Mouse (Mus musculus) CH12.LX (cell line): ENCODE measurements around the gene Klhl29. TPM values are rescaled to one million over a fixed set of nuclear protein-coding genes. Genes with fewer than 3 reads are reported as not detected.

Source experiments
- DNase-seq: peaks from one replicate; pipeline ENCODE4 v3.0.0-alpha.2; 2013; ENCODE audit errors: extremely low read depth
- H3K27ac ChIP-seq: 2 replicates; pipeline ENCODE4 v1.5.1; 2012; ENCODE audit warnings: low read depth, mild to moderate bottlenecking, control low read depth, moderate library complexity; ENCODE audit not compliant: insufficient read depth
- H3K27me3 ChIP-seq: replicated peaks from 2 replicates; pipeline ENCODE3; 2012; ENCODE audit warnings: inconsistent platforms
- H3K36me3 ChIP-seq, 2 experiments: replicated peaks in 1 of 2; 2 replicates each; pipeline versions ENCODE3 to v1.6.1; 2012; ENCODE audit warnings: inconsistent platforms in 1 of 2, low read length in 1 of 2, mild to moderate bottlenecking in 1 of 2, mixed read lengths in 1 of 2, moderate library complexity in 1 of 2; ENCODE audit not compliant: control insufficient read depth in 1 of 2, insufficient read depth in 1 of 2
- H3K4me1 ChIP-seq, 2 experiments: 2 replicates each; pipeline ENCODE4 v1.6.1; 2012; ENCODE audit warnings: inconsistent platforms in 1 of 2, moderate library complexity in 1 of 2; ENCODE audit not compliant: insufficient read depth in 2 of 2, control insufficient read depth in 1 of 2
- H3K4me2 ChIP-seq: 2 replicates; pipeline ENCODE4 v1.6.1; 2012; ENCODE audit warnings: low read depth, mild to moderate bottlenecking, control low read depth; ENCODE audit not compliant: poor library complexity, insufficient read depth, severe bottlenecking
- H3K4me3 ChIP-seq, 3 experiments: fragments of 150-350 bp in 1 of 3; sonication (generic) in 1 of 3; replicated peaks in 1 of 3; 2 replicates each; pipeline versions ENCODE3 to v1.5.1; 2011 to 2012; ENCODE audit warnings: low read depth in 2 of 3, low read length in 2 of 3, mild to moderate bottlenecking in 2 of 3, moderate library complexity in 2 of 3, control low read depth in 1 of 3, improper control_type of control experiment in 1 of 3, inconsistent platforms in 1 of 3, mixed read lengths in 1 of 3; ENCODE audit not compliant: poor library complexity in 1 of 3
- H3K79me2 ChIP-seq: replicated peaks from 2 replicates; pipeline ENCODE4 v1.6.1; 2012; ENCODE audit warnings: mild to moderate bottlenecking, moderate library complexity; ENCODE audit not compliant: control insufficient read depth, poor library complexity, insufficient read depth, severe bottlenecking; ENCODE audit errors: extremely low read depth
- H3K9ac ChIP-seq: 2 replicates; pipeline ENCODE4 v1.6.1; 2012; ENCODE audit warnings: low read depth, mild to moderate bottlenecking, control low read depth, moderate library complexity; ENCODE audit not compliant: insufficient read depth
- H3K9me3 ChIP-seq: replicated peaks from 2 replicates; pipeline ENCODE3; 2012; ENCODE audit warnings: low read length, inconsistent platforms, mixed read lengths
- E2F4 ChIP-seq: IDR thresholded peaks from 2 replicates; pipeline ENCODE4 v1.6.1; 2011; ENCODE audit warnings: low read depth, low read length, improper control_type of control experiment; ENCODE audit not compliant: insufficient replicate concordance
- ETS1 ChIP-seq: conservative IDR thresholded peaks from 2 replicates; pipeline ENCODE4 v1.6.1; 2012; ENCODE audit warnings: low read depth, mild to moderate bottlenecking, inconsistent platforms, low read length, improper control_type of control experiment, moderate library complexity
- KAT2A ChIP-seq: IDR thresholded peaks from 2 replicates; pipeline ENCODE4 v1.6.1; 2012; ENCODE audit warnings: low read length, improper control_type of control experiment, inconsistent platforms; ENCODE audit not compliant: insufficient replicate concordance
- MXI1 ChIP-seq: IDR thresholded peaks from 2 replicates; pipeline ENCODE4 v1.6.1; 2011; ENCODE audit warnings: mild to moderate bottlenecking, low read depth, low read length, improper control_type of control experiment
- MYC ChIP-seq: IDR thresholded peaks from 2 replicates; pipeline ENCODE4 v1.6.1; 2011; ENCODE audit warnings: low read depth, mild to moderate bottlenecking, improper control_type of control experiment, low read length
- NELFE ChIP-seq: IDR thresholded peaks from 2 replicates; pipeline ENCODE4 v1.6.1; 2011; ENCODE audit warnings: low read depth, low read length, improper control_type of control experiment
- PAX5 ChIP-seq: IDR thresholded peaks from 2 replicates; pipeline ENCODE4 v1.6.1; 2012; ENCODE audit warnings: low read length, inconsistent platforms, mixed read lengths
- POLR2AphosphoS2 ChIP-seq: IDR thresholded peaks from 2 replicates; pipeline ENCODE4 v1.6.1; 2011; ENCODE audit warnings: low read depth, low read length, improper control_type of control experiment
- UBTF ChIP-seq: IDR thresholded peaks from 2 replicates; pipeline ENCODE4 v1.6.1; 2012; ENCODE audit warnings: low read depth, mild to moderate bottlenecking, inconsistent platforms, low read length, improper control_type of control experiment, moderate library complexity
- ZNF384 ChIP-seq: IDR thresholded peaks from 2 replicates; pipeline ENCODE4 v1.6.1; 2012; ENCODE audit warnings: low read depth, low read length, improper control_type of control experiment, inconsistent platforms
- dilution Hi-C: fragments of 300-500 bp; cut with MboI; formaldehyde crosslinking; loops from 2 replicates; pipeline ENCODE4 v1.14.3; 2020; ENCODE audit warnings: low sequenced_read_pairs; ENCODE audit not compliant: extremely low pct_unique_long_range_greater_than_20kb, extremely low pct_ligation_motif_present
- in situ Hi-C: fragments of 300-500 bp; cut with MboI; formaldehyde crosslinking; loops from 3 replicates; pipeline ENCODE4 v1.14.3; 2019; ENCODE audit warnings: low sequenced_read_pairs, low pct_ligation_motif_present, low pct_unique_long_range_greater_than_20kb, mixed read lengths
- polyA plus RNA-seq: library from polyadenylated mRNA; unstranded; fragments of >175 nt; gene quantifications from 2 replicates; pipeline ENCODE4 v1.2.1, GENCODE M21; 2012; ENCODE audit warnings: low read depth; ENCODE audit not compliant: insufficient read length
- total RNA-seq, 2 experiments: library from RNA; depleted of rRNA; stranded (reverse); fragments of 300-350 nt in 1 of 2; fragments of >200 nt in 1 of 2; gene quantifications; 2 replicates each; pipeline ENCODE4 v1.2.3; 2012 to 2014

Klhl29 gene
- total and polyA plus RNA-seq, 3 experiments = 0.04 TPM; not detected in 2

GRCm38 (mm10) chr12:5296422-5296821, 79.1 kb downstream of the Klhl29 start:
- DNase-seq = no peak
- TF ChIP-seq PAX5 (no peak), KAT2A (no peak)

GRCm38 (mm10) chr12:5292316-5292715, 83.2 kb downstream of the Klhl29 start:
- no peak overlapping the region for H3K9ac ChIP-seq
- H3K4me3 ChIP-seq = no peak overlapping the region
- H3K27ac ChIP-seq = no peak overlapping the region
- TF ChIP-seq MYC = no peak
- no peak for TF ChIP-seq ZNF384
- TF ChIP-seq UBTF = no peak
- TF ChIP-seq, all 38 proteins: peak for 0
- H3K36me3 ChIP-seq = no peaks in the 10 kb centered on the region
- in situ Hi-C loops (no loop called here), dilution Hi-C loops (no loop called here)
- no peak for DNase-seq
- peaks cover 0 to 4% of the 10 kb centered on the region in 2 experiments; a peak in 1 of 4 replicates for H3K4me1 ChIP-seq
- H3K27me3 ChIP-seq = no peaks in the 10 kb centered on the region
- no peak overlapping the region for H3K4me2 ChIP-seq
- H3K79me2 ChIP-seq = no peaks in the 10 kb centered on the region
- no peaks in the 10 kb centered on the region for H3K9me3 ChIP-seq

More at GRCm38 (mm10) chr12:5296422-5296821, 79.1 kb downstream of the Klhl29 start:
- Histone ChIP-seq H3K4me1 (peaks cover 0 to 21% of the 10 kb centered on the region in 2 experiments; a peak in 3 of 4 replicates), H3K36me3 (no peaks in the 10 kb centered on the region), H3K27me3 (no peaks in the 10 kb centered on the region), H3K79me2 (no peaks in the 10 kb centered on the region), H3K9ac (no peak overlapping the region), H3K4me2 (no peak overlapping the region), H3K27ac (no peak overlapping the region), H3K4me3 (no peak overlapping the region), H3K9me3 (no peaks in the 10 kb centered on the region)
- in situ Hi-C loops = no loop called here
- dilution Hi-C loops = no loop called here

- Histone ChIP-seq H3K36me3 (no peaks in the 10 kb centered on the region), H3K27me3 (no peaks in the 10 kb centered on the region), H3K79me2 (no peaks in the 10 kb centered on the region), H3K4me1 (peaks cover 0 to 35% of the 10 kb centered on the region in 2 experiments; a peak in 2 of 4 replicates), H3K4me3 (no peak overlapping the region), H3K4me2 (no peak overlapping the region), H3K9ac (no peak overlapping the region), H3K27ac (no peak overlapping the region), H3K9me3 (no peaks in the 10 kb centered on the region)
- in situ Hi-C loops (no loop called here), dilution Hi-C loops (no loop called here)
- TF ChIP-seq E2F4 (no peak), POLR2AphosphoS2 (no peak), ETS1 (no peak), NELFE (no peak), MXI1 (no peak)
- no peak for DNase-seq
Observed at GRCm38 (mm10) chr12:5285579-5285978, 89.9 kb downstream of the Klhl29 start.
